Mouse (Mus musculus) 416B (cell line): ENCODE measurements around the gene Rptor.

Experiments used
- DNase-seq: peaks from one replicate; pipeline ENCODE4 v3.0.0; 2011; ENCODE audit warnings: low read depth

Rptor gene

DNA sequence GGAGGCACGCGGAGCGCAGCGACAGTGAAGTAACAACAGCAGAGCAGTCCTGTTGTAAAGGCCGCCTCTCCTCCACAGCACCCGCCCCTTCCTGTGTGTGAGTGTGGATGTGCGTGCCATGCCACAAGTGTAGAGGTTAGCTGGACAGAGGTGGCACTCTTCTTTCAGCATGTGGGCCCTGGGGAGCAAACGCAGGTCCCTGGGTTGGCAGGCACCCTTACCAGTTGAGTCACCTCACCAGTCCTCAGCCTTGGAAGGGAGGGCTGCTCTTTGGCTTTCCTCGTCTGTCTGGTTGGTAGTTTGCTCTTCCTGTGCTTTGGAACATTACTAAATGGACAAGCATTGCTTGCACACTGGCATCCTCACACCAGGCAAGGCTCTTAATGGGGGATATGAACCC is 50.6 kb downstream of the Rptor start:
- no peak for DNase-seq

- DNase-seq: no peak
Observed at GRCm38 (mm10) chr11:119657534-119657933, 54.8 kb downstream of the Rptor start.

- no peak for DNase-seq
Observed at GRCm38 (mm10) chr11:119659296-119659695, 56.6 kb downstream of the Rptor start.

DNA sequence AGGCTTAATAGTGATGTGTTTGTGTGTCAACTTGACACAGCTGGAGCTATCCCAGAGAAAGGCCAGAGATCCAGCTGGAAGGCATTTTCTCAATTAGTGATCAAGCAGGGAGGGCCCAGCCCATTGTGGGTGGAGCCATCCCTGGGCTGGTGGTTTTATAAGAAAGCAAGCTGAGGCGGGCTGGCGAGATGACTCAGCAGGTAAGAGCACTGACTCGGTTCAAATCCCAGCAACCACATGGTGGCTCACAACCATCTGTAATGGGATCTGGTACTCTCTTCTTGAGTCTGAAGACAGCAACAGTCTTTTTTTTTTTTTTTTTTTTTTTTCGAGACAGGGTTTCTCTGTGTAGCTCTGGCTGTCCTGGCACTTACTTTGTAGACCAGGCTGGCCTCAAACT is 58.8 kb downstream of the Rptor start:
- peak; percentile 91 for DNase-seq

- no peak for DNase-seq
Observed at GRCm38 (mm10) chr11:119663876-119664275, 61.2 kb downstream of the Rptor start.

- DNase-seq: no peak
Observed at GRCm38 (mm10) chr11:119664678-119665307, 62.1 kb downstream of the Rptor start.

DNA sequence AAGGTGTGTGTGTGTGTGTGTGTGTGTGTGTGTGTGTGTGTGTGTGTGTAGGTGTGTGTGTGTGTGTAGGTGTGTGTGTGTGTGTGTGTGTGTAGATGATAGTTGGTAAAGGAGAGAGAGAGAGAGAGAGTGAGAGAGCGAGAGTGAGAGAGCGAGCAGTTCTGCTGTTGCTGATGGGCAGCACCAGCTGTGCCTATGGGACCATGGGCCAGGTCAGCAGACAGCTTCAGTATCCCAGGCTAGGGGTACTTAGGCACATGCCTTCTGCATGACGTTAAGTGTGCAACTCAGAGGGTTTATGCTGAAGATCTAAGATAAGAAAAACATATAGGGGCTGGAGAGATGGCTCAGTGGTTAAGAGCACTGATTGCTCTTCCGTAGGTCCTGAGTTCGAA is 62.6 kb downstream of the Rptor start:
- no peak for DNase-seq

DNA sequence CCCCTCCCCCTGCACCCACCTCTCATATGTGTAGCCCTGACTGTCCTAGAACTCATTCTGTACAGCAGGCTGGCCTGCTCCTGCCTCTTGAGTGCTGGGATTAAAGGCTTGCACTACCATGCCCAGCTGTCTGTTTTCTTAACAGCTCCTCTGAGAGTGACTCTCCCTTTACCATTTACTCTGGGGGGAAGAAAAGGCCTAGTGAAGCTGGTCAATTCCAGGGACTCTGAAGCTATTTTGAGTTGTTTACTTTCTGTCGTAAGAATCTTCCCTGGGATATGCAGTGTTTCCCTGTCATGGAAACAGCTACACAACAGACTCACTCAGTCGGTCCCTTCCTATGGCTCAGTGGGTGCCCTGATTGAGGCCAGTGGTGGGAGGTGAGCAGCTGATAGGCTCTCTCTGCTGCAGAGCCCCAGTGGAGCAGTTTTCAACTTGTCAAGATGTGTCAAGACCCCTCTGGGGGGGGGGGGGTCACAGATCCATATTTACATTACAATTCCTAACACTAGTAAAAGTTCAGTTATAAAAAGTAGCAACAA is 63.9 kb downstream of the Rptor start:
- DNase-seq: no peak

DNA sequence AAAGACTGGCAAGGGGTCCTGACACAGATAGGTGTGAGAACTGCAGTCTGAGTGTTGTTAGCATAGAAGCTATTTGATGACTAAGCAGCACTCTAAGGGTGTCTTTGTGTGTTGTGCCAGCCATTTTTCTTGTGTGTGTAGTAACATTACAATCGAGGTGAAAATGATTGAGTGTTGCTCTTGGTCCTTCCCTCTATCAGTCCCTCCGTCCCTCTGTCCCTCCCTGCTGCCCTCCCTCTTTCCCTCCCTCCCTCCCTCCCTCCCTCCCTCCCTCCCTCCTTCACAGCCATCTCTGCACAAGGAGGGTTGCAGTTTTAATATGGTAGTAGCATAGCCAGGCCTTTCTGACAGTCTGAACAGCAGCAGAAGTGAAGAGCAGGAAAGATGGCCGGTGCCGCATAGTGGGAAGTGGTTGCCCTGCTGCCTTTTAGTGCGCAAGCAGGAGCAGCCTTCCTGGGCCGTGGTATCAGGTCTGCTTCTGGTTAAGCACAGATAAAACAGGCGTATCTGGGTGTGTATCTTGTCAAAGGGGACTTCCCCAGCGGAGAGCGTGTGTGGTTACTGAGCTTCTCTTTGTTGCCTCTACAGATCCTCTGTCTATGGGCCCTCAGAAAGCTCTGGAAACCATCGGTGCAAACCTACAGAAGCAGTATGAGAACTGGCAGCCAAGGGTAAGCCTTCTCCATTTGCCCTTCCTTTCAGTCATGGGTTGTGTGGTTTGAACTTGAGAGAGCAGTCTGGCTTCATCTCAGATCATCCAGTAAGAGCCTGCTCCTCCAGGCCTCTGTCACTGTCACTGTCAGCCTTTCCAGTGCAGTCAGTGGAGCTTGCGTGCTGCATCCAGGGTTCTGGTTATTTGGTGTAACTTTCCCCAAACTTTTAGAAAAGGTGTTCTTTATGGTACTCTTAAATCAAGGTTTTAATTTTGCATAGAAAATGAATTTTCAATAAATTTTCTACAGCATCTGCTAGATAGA is 68.3 kb downstream of the Rptor start:
- peak; percentile 81 for DNase-seq

GRCm38 (mm10) chr11:119672041-119672440 is 69.3 kb downstream of the Rptor start:
- DNase-seq: no peak

- no peak for DNase-seq
Observed at GRCm38 (mm10) chr11:119672775-119673174, 70.1 kb downstream of the Rptor start.

DNA sequence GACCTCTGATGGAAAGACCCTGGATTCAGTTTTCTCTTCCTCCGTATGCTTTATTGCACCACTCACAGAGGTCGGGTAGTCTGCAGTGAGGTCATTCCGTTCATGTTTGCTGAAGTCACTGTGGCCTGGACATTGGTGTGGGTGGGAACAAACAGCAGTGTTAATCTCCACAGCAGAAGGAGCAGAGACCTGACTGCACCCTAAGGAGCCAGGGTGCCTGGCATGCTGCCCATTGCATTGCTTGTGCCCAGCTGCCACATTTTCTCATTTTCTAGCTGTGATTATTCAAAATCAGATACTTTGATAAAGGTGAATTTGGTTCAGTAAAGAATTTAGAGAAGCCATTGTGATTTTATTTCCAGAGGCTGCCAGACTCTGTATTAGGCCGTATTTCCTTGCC is 72.1 kb downstream of the Rptor start:
- DNase-seq: no peak

- no peak for DNase-seq
Observed at GRCm38 (mm10) chr11:119675546-119675945, 72.8 kb downstream of the Rptor start.

DNA sequence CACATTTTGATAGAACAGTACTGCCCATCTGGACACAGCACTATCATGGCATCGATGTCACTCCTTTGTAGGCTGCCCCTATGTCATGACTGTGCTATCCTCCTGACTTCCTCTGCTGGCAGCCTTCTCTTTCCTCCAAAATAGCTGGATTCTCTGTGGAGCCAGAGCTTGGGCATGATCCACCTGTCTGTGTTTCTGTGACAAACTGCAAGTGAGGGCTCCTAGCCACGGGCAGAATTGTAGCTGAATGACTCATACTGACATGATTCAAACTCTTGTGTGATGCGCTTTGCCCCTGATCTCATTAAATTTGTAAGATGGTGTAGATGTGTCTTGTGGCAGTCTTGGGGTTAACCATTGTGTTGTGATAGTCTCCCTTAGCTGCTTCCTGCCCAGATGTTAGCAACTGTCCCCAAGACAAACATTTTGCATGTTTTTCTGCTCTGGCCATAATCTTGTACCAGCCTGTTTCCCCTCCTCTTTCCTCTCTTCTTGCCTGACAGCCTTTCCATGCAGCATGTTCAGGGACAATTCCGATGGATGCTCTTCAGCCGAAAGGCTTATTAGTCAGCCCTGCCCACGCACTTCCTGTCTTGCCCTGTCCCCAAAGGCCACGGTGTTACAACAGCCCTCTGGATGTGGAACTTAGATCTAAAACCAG is 74.2 kb downstream of the Rptor start:
- peak; percentile 93 for DNase-seq

DNA sequence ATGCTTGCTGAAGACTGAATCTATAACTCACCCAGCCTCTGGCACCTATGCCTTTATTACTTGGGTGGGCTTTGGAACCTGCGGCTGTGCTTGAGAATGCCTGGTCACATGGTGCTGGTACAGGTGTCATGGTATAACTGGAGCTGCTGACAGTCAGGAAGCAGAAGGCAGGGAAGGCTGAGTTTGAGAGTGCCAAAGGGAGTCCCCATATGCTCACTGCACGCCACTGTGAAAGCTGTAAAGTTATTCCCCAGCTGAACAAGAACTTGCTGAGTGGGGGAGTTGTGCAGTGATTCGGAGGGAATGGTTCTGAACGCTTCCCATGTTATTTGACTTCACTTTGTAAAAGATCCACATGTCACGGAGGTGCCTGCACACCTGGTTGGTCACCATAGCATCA is 75.7 kb downstream of the Rptor start:
- no peak for DNase-seq

DNA sequence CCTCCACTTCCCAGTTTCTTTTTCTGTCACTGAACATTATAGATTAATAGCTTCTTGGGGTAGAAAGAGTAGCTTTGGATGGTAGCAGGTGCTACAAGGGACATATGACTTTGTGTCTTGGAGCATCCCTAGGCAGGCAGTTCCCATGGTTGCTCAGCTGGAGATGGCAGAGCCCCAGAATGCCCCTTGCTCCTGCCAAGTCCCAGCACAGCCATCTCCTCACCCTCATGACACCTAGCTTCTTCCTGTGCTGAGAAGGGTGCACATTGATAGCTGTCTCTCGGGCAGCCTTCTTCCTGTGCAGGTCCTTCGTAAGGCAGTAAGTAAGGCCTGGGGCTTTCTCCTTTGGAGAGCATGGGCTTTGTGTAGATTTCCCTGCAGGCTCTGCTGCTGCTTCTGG is 78.0 kb downstream of the Rptor start:
- DNase-seq: no peak

- no peak for DNase-seq
Observed at GRCm38 (mm10) chr11:119682285-119682684, 79.6 kb downstream of the Rptor start.

GRCm38 (mm10) chr11:119683796-119684195 is 81.1 kb downstream of the Rptor start:
- DNase-seq: no peak

DNA sequence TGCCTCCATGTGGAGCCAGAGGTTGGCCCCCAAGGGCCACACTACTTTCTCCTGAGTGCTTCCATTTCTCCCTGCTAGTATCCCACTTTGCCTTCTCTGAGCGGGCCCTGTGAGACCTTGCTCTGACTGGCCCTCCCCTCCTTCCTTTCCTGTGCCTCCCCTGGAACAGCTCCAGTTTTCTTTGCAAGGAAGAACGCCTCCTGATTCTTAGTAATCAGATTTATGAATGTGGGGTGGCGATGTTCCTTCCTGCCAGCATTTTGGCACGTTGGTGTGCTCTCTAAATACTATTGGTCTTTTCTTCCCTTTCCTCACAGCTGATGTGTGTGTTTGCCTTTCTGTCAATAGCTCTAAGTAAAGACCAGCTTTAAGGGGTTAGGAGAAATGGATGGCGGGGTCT is 82.8 kb downstream of the Rptor start:
- DNase-seq: no peak

DNA sequence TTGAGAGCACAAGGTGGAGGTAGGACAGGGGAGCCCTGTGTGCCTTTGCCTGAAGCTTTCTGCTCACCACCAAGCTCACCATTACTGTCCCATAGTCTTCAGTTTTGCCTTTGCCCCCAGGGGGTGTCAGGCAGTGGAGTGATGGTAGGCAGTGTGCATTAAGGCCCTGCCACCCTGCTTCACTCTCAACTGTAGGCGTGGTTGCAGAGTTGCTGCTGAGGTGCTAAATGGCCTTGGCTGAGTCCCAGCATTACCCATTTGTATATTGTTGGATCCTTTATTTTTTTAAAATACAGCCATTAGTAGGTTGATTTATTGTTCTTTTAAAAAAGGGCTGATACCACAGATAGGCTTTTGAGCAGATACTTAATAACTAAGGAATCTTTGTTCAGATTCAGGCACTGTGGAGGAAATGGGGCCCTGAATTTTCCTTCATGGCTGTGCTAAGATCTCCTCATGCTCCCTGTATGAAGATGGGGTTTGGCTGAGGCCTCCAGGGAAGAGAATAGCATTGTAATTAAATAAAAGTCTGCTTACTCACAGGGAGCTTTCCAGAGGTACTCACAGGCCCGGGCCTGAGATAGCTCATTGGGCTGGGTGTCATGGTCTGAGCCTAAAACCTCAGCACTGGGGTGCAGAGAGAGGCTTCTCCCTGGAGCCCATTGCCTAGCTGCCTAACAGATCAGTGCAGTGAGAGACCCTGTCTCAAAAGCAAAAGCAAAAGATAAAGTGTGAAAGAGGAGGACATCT is 83.4 kb downstream of the Rptor start:
- no peak for DNase-seq

- DNase-seq: no peak
Observed at GRCm38 (mm10) chr11:119687316-119687715, 84.6 kb downstream of the Rptor start.

- no peak for DNase-seq
Observed at GRCm38 (mm10) chr11:119687966-119688365, 85.3 kb downstream of the Rptor start.
